Mouse (Mus musculus) layer of hippocampus, adult 18-20 months (tissue): Measurements from ENCODE around the gene Apol11b. TPM values are rescaled to one million over a fixed set of nuclear protein-coding genes. Genes with fewer than 3 reads are reported as not detected.

Experiments
- total RNA-seq, 2 experiments: library from RNA; stranded (reverse); gene quantifications; 2 replicates each; pipeline ENCODE4 v1.2.3; 2021

Gene Apol11b
- total RNA-seq, 2 experiments from 2014 or later, result not detected

Other genes starting within 250 kb of the Apol11b start
- gene Apol7a, start 244.2 kb downstream of the Apol11b start, total RNA-seq, result not detected
- not detected for gene Apol9a, start 232.2 kb downstream of the Apol11b start, total RNA-seq
- not detected for gene Apol7b, start 195.8 kb downstream of the Apol11b start, total RNA-seq
- not detected for gene Apol10a, start 166.2 kb downstream of the Apol11b start, total RNA-seq
- gene Apol11a, start 135.0 kb downstream of the Apol11b start, total RNA-seq, result not detected
- not detected for gene Apol7c, start 110.0 kb downstream of the Apol11b start, total RNA-seq
- not detected for gene 1700025B11Rik, start 81.4 kb downstream of the Apol11b start, total RNA-seq
- gene Apol10b, start 47.2 kb downstream of the Apol11b start, total RNA-seq, result under 1 TPM in 1 of 2 experiments, not detected in 1; 0.18 TPM
- not detected for gene Gm36245, start 44.0 kb downstream of the Apol11b start, total RNA-seq
- gene Apol7e, start 55.6 kb upstream of the Apol11b start, total RNA-seq, result not detected
- not detected for gene Apol9b, start 85.8 kb upstream of the Apol11b start, total RNA-seq
- gene Apol8, start 113.7 kb upstream of the Apol11b start, total RNA-seq, result 1 to 10 TPM; 8.0 to 8.9 TPM
- 10 to 100 TPM; 86.7 to 88.3 TPM for gene Myh9, start 198.9 kb upstream of the Apol11b start, total RNA-seq